Mouse (Mus musculus) MEL-GATA-1-ER (cell line): ENCODE data around the gene Olfr366.
"Not testable (repeated sequence)": the region's sequence is repeated elsewhere in the genome, so short reads cannot be mapped to it uniquely, and the experiment has no call there.

ENCODE experiments used
- DNase-seq: peaks from one replicate; pipeline ENCODE4 v3.0.0-alpha.2; 2012; ENCODE audit warnings: low read depth; ENCODE audit errors: extremely low read depth

Gene Olfr366

GRCm38 (mm10) chr2:37211274-37211673 lies at the start of gene Olfr366:
Gene Olfr366 (plus strand): TSS chr2:37211574.
- DNase-seq = no peak

- DNase-seq = no peak
Measured at GRCm38 (mm10) chr2:37187898-37188297, 23.5 kb upstream of the Olfr366 start, which contains the start of gene Olfr365. Gene Olfr365 (plus strand): TSS chr2:37188198.

- not testable (repeated sequence) for DNase-seq
Measured at GRCm38 (mm10) chr2:37261781-37262180, 50.4 kb downstream of the Olfr366 start.
